Mouse (Mus musculus) lung, postnatal 0 days (tissue): ENCODE measurements around the gene Dnpep. TPM values are rescaled to one million over a fixed set of nuclear protein-coding genes. Genes with fewer than 3 reads are reported as not detected.

Experiments
- ATAC-seq: fragments of 200-750 bp; cut with Nextera tagmentation; 2 replicates; pipeline ENCODE4 v1.8.0; 2017; ENCODE audit warnings: moderate library complexity
- DNase-seq: peaks from one replicate; pipeline ENCODE4 v3.0.0-alpha.2; 2016; ENCODE audit warnings: low spot score
- H3K27ac ChIP-seq: fragments of 300-500 bp; sonication (generic); 2 replicates; pipeline ENCODE4 v1.5.1; 2014; ENCODE audit warnings: antibody characterized with exemption, mild to moderate bottlenecking, low read length, mixed read lengths
- H3K27me3 ChIP-seq: fragments of 300-500 bp; sonication (generic); replicated peaks from 2 replicates; pipeline ENCODE4 v1.6.1; 2014; ENCODE audit warnings: low read length, mixed read lengths; ENCODE audit not compliant: insufficient read depth
- H3K36me3 ChIP-seq: fragments of 300-500 bp; sonication (generic); 2 replicates; pipeline ENCODE4 v1.6.1; 2014; ENCODE audit warnings: low read length, mixed read lengths; ENCODE audit not compliant: insufficient read depth
- H3K4me1 ChIP-seq: fragments of 300-500 bp; sonication (generic); 2 replicates; pipeline ENCODE4 v1.6.1; 2014; ENCODE audit warnings: antibody characterized with exemption, low read depth, low read length, mixed read lengths; ENCODE audit not compliant: insufficient read depth
- H3K4me2 ChIP-seq: fragments of 300-500 bp; sonication (generic); replicated peaks from 2 replicates; pipeline ENCODE4 v1.6.1; 2014; ENCODE audit warnings: low read depth, mild to moderate bottlenecking, low read length, moderate library complexity, mixed read lengths
- H3K4me3 ChIP-seq: fragments of 300-500 bp; sonication (generic); 2 replicates; pipeline ENCODE4 v1.5.1; 2014; ENCODE audit warnings: low read depth, low read length
- H3K9ac ChIP-seq: fragments of 300-500 bp; sonication (generic); replicated peaks from 2 replicates; pipeline ENCODE4 v1.6.1; 2014; ENCODE audit warnings: low read depth, mild to moderate bottlenecking
- H3K9me3 ChIP-seq: fragments of 300-500 bp; sonication (generic); 2 replicates; pipeline ENCODE4 v1.6.1; 2016; ENCODE audit warnings: low read length, mixed read lengths
- CTCF ChIP-seq: IDR thresholded peaks from 2 replicates; pipeline ENCODE4 v1.5.1; 2016; ENCODE audit warnings: antibody characterized with exemption, mild to moderate bottlenecking
- EP300 ChIP-seq: IDR thresholded peaks from 2 replicates; pipeline ENCODE4 v1.6.1; 2016; ENCODE audit warnings: antibody characterized with exemption, mild to moderate bottlenecking, control low read depth
- WGBS: fragments of 180-500 bp; shearing (Covaris S2); extraction: QIAGEN DNeasy Blood & Tissue Kit; methylation state at CpG from one replicate; pipeline ENCODE4 v1.1.7; 2014; 5-methylcytosine and 5-hydroxymethylcytosine counted together
- polyA plus RNA-seq: library from polyadenylated mRNA; unstranded; fragments of >200 nt; fragmentation: Nextera tagmentation; extraction: Ambion mirVana; gene quantifications from 2 replicates; pipeline ENCODE4 v1.2.1, GENCODE M21; 2015

The Dnpep gene
- 109 TPM in 2 replicates for polyA plus RNA-seq

GRCm38 (mm10) chr1:75317241-75318201, at the start of gene Dnpep:
Dnpep (minus strand) TSS chr1:75317990.
- Histone ChIP-seq H3K4me1 (peaks cover 7% of the 10 kb centered on the region; the same call in 1 of the 2 replicates), H3K27me3 (no peaks in the 10 kb centered on the region), H3K9ac (peak within 1 kb of the TSS; percentile 62), H3K27ac (peak within 1 kb of the TSS; percentile 92), H3K36me3 (peaks cover 18% of the 10 kb centered on the region), H3K4me3 (peak within 1 kb of the TSS; percentile 76), H3K9me3 (no peaks in the 10 kb centered on the region), H3K4me2 (peak within 1 kb of the TSS; percentile 77)
- DNase-seq = peak; percentile 100
- WGBS = under 1% methylated on average over 83 of the region's 92 CpGs
- TF ChIP-seq CTCF (peak; percentile 92), EP300 (no peak)
- ATAC-seq = peak; percentile 96

DNA sequence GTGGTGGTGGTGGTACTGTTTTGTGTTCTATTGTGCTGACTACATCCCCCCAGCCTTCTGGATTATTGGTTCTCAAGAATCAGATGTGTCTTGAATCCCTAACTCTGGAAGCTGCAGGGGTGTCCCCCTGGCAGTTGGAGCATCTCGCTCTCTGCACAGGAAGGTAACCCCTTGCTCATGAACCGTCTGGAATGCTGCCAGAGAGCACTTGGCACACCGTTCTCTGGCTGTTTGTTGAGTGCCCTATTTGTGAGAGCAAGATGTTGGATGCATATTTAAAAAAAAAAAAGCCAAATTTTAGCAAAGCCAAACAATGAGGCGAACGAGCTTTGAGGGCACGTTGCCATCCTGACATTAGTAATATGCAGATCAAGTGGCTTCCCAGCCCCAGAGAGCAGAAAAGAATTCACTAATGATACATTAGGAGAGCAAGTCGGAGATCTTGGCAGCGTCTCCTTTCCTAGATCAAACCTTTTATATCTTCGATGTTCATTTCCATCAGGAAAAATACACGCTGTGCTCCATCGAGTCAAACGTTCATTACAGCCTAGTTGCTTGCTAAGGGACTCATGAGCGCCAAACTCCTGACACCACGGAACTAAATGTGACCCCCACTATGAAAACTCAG, 47.8 kb upstream of the Dnpep start:
- Histone ChIP-seq H3K9me3 (no peaks in the 10 kb centered on the region), H3K4me2 (no peak overlapping the region), H3K36me3 (no peaks in the 10 kb centered on the region), H3K4me1 (no peaks in the 10 kb centered on the region), H3K4me3 (no peak overlapping the region), H3K27me3 (peaks cover 2% of the 10 kb centered on the region; the same call in 1 of the 2 replicates), H3K27ac (no peak overlapping the region), H3K9ac (no peak overlapping the region)
- WGBS = 62% methylated on average over 14 of the region's 14 CpGs
- ATAC-seq (no peak), DNase-seq (no peak)
- TF ChIP-seq CTCF = no peak
- TF ChIP-seq EP300 = no peak

DNA sequence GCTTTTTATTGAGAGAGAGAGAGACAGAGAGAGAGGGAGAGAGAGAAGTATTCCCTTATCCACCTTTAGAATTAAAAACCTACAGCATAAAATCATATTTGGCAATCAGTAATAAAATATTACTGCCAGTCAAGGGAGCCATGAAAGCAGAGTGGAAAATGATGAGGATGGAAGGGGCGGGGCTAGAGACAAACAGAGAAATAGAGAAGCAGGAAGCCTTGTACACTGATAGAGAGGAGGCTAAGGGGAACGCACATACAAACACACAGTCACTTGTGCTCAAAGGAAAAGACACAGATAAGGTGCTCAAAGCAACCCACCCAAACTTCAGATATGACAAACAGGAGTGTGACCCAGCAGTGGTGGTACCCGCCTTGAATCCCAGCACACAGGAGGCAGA, 46.1 kb upstream of the Dnpep start:
- Histone ChIP-seq H3K27me3 (peaks cover 15% of the 10 kb centered on the region), H3K4me1 (peaks cover 6% of the 10 kb centered on the region; the same call in 1 of the 2 replicates), H3K9ac (no peak overlapping the region), H3K4me3 (no peak overlapping the region), H3K4me2 (no peak overlapping the region), H3K9me3 (no peaks in the 10 kb centered on the region), H3K36me3 (no peaks in the 10 kb centered on the region), H3K27ac (no peak overlapping the region)
- TF ChIP-seq CTCF (no peak), EP300 (no peak)
- 81% methylated on average over 3 of the region's 3 CpGs for WGBS
- no peak for DNase-seq
- ATAC-seq = no peak

GRCm38 (mm10) chr1:75361750-75362149, 44.0 kb upstream of the Dnpep start:
- no peak overlapping the region for H3K4me3 ChIP-seq
- H3K27me3 ChIP-seq = peaks cover 15% of the 10 kb centered on the region
- DNase-seq (peak; percentile 73), ATAC-seq (peak; percentile 13; the same call in 1 of the 2 replicates)
- WGBS = 36% methylated on average over 4 of the region's 4 CpGs
- H3K36me3 ChIP-seq = no peaks in the 10 kb centered on the region
- no peak overlapping the region for H3K9ac ChIP-seq
- peaks cover 6% of the 10 kb centered on the region; the same call in 1 of the 2 replicates for H3K4me1 ChIP-seq
- TF ChIP-seq CTCF (no peak), EP300 (no peak)
- peak overlapping the region; percentile 55; the same call in 1 of the 2 replicates for H3K4me2 ChIP-seq
- H3K9me3 ChIP-seq = no peaks in the 10 kb centered on the region
- H3K27ac ChIP-seq = no peak overlapping the region

- no peak for TF ChIP-seq EP300
- no peak for TF ChIP-seq CTCF
- Histone ChIP-seq H3K9ac (no peak overlapping the region), H3K27ac (no peak overlapping the region), H3K4me2 (peak overlapping the region; percentile 55), H3K4me3 (peak overlapping the region; percentile 37), H3K4me1 (peaks cover 6% of the 10 kb centered on the region; the same call in 1 of the 2 replicates), H3K36me3 (no peaks in the 10 kb centered on the region), H3K9me3 (no peaks in the 10 kb centered on the region), H3K27me3 (peaks cover 15% of the 10 kb centered on the region)
- ATAC-seq (no peak), DNase-seq (no peak)
- WGBS = 40% methylated on average over 4 of the region's 4 CpGs
These were observed 43.3 kb upstream of the Dnpep start for GRCm38 (mm10) chr1:75361123-75361522.
